Mouse (Mus musculus): ENCODE data around the gene 4930556J24Rik.
"Not testable (repeated sequence)": the region's sequence is repeated elsewhere in the genome, so short reads cannot be mapped to it uniquely, and the experiment has no call there.

The 4930556J24Rik gene

GRCm38 (mm10) chr11:3976678-3977077 is at the start of gene 4930556J24Rik:
4930556J24Rik (minus strand) TSS chr11:3976778.
- no peak for DNase-seq

GRCm38 (mm10) chr11:4023321-4023720 is 46.7 kb upstream of the 4930556J24Rik start:
- DNase-seq = no peak

GRCm38 (mm10) chr11:4022111-4022510 is 45.5 kb upstream of the 4930556J24Rik start:
- not testable (repeated sequence) for DNase-seq

GRCm38 (mm10) chr11:4015796-4016195 is 39.2 kb upstream of the 4930556J24Rik start:
- not testable (repeated sequence) for DNase-seq

- DNase-seq = no peak
These were observed 36.0 kb upstream of the 4930556J24Rik start for GRCm38 (mm10) chr11:4012616-4013015.

- DNase-seq = no peak
These were observed 29.9 kb upstream of the 4930556J24Rik start for GRCm38 (mm10) chr11:4006462-4006861.

- DNase-seq = no peak
These were observed 28.7 kb upstream of the 4930556J24Rik start for GRCm38 (mm10) chr11:4005220-4005805.

- DNase-seq = peak; percentile 79
These were observed 25.0 kb upstream of the 4930556J24Rik start for GRCm38 (mm10) chr11:4001603-4002002.

GRCm38 (mm10) chr11:3999547-3999946 is 23.0 kb upstream of the 4930556J24Rik start:
- DNase-seq = no peak

GRCm38 (mm10) chr11:3997978-3998720 is 21.6 kb upstream of the 4930556J24Rik start:
- DNase-seq = peak; percentile 42

- DNase-seq = no peak
These were observed 20.3 kb upstream of the 4930556J24Rik start for GRCm38 (mm10) chr11:3996840-3997239.

GRCm38 (mm10) chr11:3995511-3995910 is 18.9 kb upstream of the 4930556J24Rik start:
- DNase-seq = no peak

- DNase-seq = no peak
These were observed 17.3 kb upstream of the 4930556J24Rik start for GRCm38 (mm10) chr11:3993914-3994313.

GRCm38 (mm10) chr11:3993132-3993531 is 16.6 kb upstream of the 4930556J24Rik start:
- no peak for DNase-seq

GRCm38 (mm10) chr11:3989748-3990147 is 13.2 kb upstream of the 4930556J24Rik start:
- no peak for DNase-seq

GRCm38 (mm10) chr11:3983863-3984745 is 7.5 kb upstream of the 4930556J24Rik start:
- peak; percentile 20 for DNase-seq

- DNase-seq = peak; percentile 33
These were observed 6.8 kb upstream of the 4930556J24Rik start, which contains the start of gene Gal3st1 for GRCm38 (mm10) chr11:3983291-3983862. Gal3st1 (plus strand) TSS chr11:3983636.

- DNase-seq = no peak
These were observed 6.0 kb upstream of the 4930556J24Rik start for GRCm38 (mm10) chr11:3982275-3983209.

- DNase-seq = no peak
These were observed 5.0 kb upstream of the 4930556J24Rik start for GRCm38 (mm10) chr11:3981536-3981935.

- DNase-seq = no peak
These were observed 1.8 kb upstream of the 4930556J24Rik start for GRCm38 (mm10) chr11:3978421-3978820.

- no peak for DNase-seq
These were observed 2.3 kb downstream of the 4930556J24Rik start for GRCm38 (mm10) chr11:3974311-3974710.

- no peak for DNase-seq
These were observed 3.5 kb downstream of the 4930556J24Rik start for GRCm38 (mm10) chr11:3973081-3973480.
